Mouse (Mus musculus) liver, embryonic 14.5 days (tissue): ENCODE results near the gene Srd5a3. TPM values are rescaled to one million over a fixed set of nuclear protein-coding genes. Genes with fewer than 3 reads are reported as not detected.
"Not testable (repeated sequence)": the region's sequence is repeated elsewhere in the genome, so short reads cannot be mapped to it uniquely, and the experiment has no call there.

Experiments
- ATAC-seq: fragments of 200-750 bp; cut with Nextera tagmentation; 2 replicates; pipeline ENCODE4 v1.8.0; 2017; ENCODE audit warnings: moderate number of reproducible peaks, mild to moderate bottlenecking, moderate library complexity; ENCODE audit not compliant: insufficient read depth
- DNase-seq, 3 experiments: peaks; one replicate each; pipeline ENCODE4 v3.0.0-alpha.2; 2012 to 2013; ENCODE audit warnings: low read depth in 3 of 3, low spot score in 3 of 3
- H3K27ac ChIP-seq: fragments of 300-500 bp; sonication (generic); 2 replicates; pipeline ENCODE4 v1.5.1; 2014; ENCODE audit warnings: moderate library complexity, mild to moderate bottlenecking, control low read depth, inconsistent platforms
- H3K27me3 ChIP-seq: fragments of 300-500 bp; sonication (generic); 2 replicates; pipeline ENCODE4 v1.6.1; 2014; ENCODE audit warnings: mild to moderate bottlenecking, low read length, moderate library complexity; ENCODE audit not compliant: control insufficient read depth, insufficient read depth
- H3K36me3 ChIP-seq: fragments of 300-500 bp; sonication (generic); replicated peaks from 2 replicates; pipeline ENCODE4 v1.6.1; 2014; ENCODE audit warnings: low read depth; ENCODE audit not compliant: control insufficient read depth, insufficient read depth
- H3K4me1 ChIP-seq, 2 experiments: fragments of 200-500 bp in 1 of 2; fragments of 300-500 bp in 1 of 2; sonication (generic) in 1 of 2; replicated peaks; 2 replicates each; pipeline ENCODE4 v1.6.1; 2012 to 2014; ENCODE audit warnings: antibody characterized with exemption in 1 of 2, inconsistent platforms in 1 of 2, low read length in 1 of 2; ENCODE audit not compliant: control insufficient read depth in 2 of 2, insufficient read depth in 2 of 2
- H3K4me2 ChIP-seq: fragments of 300-500 bp; sonication (generic); 2 replicates; pipeline ENCODE4 v1.6.1; 2014; ENCODE audit warnings: low read depth, mild to moderate bottlenecking, control low read depth, moderate library complexity
- H3K4me3 ChIP-seq, 2 experiments: fragments of 200-500 bp in 1 of 2; fragments of 300-500 bp in 1 of 2; sonication (generic) in 1 of 2; 2 replicates each; pipeline ENCODE4 v1.5.1; 2012 to 2014; ENCODE audit warnings: low read depth in 2 of 2, low read length in 2 of 2, mild to moderate bottlenecking in 2 of 2, control low read depth in 1 of 2, inconsistent platforms in 1 of 2, moderate library complexity in 1 of 2; ENCODE audit not compliant: insufficient read depth in 1 of 2
- H3K9ac ChIP-seq: fragments of 300-500 bp; sonication (generic); replicated peaks from 2 replicates; pipeline ENCODE4 v1.6.1; 2014; ENCODE audit warnings: mild to moderate bottlenecking, control low read depth, moderate library complexity
- H3K9me3 ChIP-seq: fragments of 300-500 bp; sonication (generic); 2 replicates; pipeline ENCODE4 v1.6.1; 2016; ENCODE audit warnings: low read length, mixed read lengths; ENCODE audit not compliant: control insufficient read depth
- CTCF ChIP-seq: IDR thresholded peaks from 2 replicates; pipeline ENCODE4 v1.5.1; 2016; ENCODE audit warnings: antibody characterized with exemption, low read depth, control low read depth
- EP300 ChIP-seq: IDR thresholded peaks from 2 replicates; pipeline ENCODE4 v1.6.1; 2016; ENCODE audit warnings: antibody characterized with exemption, low read depth
- WGBS: fragments of 180-500 bp; shearing (Covaris S2); extraction: QIAGEN DNeasy Blood & Tissue Kit; methylation state at CpG from one replicate; pipeline ENCODE4 v1.1.7; 2014; ENCODE audit not compliant: insufficient replicate concordance; 5-methylcytosine and 5-hydroxymethylcytosine counted together
- polyA plus RNA-seq, 2 experiments: library from polyadenylated mRNA; depleted of rRNA in 1 of 2; stranded (reverse) in 1 of 2; unstranded in 1 of 2; fragments of >200 nt; fragmentation: Nextera tagmentation in 1 of 2; extraction: Ambion mirVana in 1 of 2; gene quantifications; 2 replicates each; pipeline versions ENCODE4 v1.2.1 to v1.2.3; 2012 to 2014

Srd5a3 gene
- polyA plus RNA-seq (2012; rRNA removed): 8.8 and 9.0 TPM in 2 replicates
- polyA plus RNA-seq (2014; fragmentation: Nextera tagmentation; extraction: Ambion mirVana): 12.1 and 14.3 TPM in 2 replicates

- DNase-seq: peak; percentile 85 to 88 (median 87)
- under 1% methylated on average over 59 of the region's 69 CpGs for WGBS
- TF ChIP-seq CTCF: peak; percentile 88
- TF ChIP-seq EP300: peak; percentile 31; the same call in 1 of the 2 replicates
- H3K27me3 ChIP-seq: no peaks in the 10 kb centered on the region
- H3K27ac ChIP-seq: peak within 1 kb of the TSS; percentile 79
- peak within 1 kb of the TSS; percentile 88 for H3K9ac ChIP-seq
- H3K4me2 ChIP-seq: peak within 1 kb of the TSS; percentile 78
- peak within 1 kb of the TSS; percentile 79 to 96 for H3K4me3 ChIP-seq
- ATAC-seq: peak; percentile 95
- no peaks in the 10 kb centered on the region for H3K36me3 ChIP-seq
- H3K4me1 ChIP-seq: peaks cover 20 to 28% of the 10 kb centered on the region in 2 experiments
- no peaks in the 10 kb centered on the region for H3K9me3 ChIP-seq
Measured at GRCm38 (mm10) chr5:76139808-76140729, at the start of gene Srd5a3. TSS of gene Srd5a3 (plus strand) at chr5:76140271.

GRCm38 (mm10) chr5:76103809-76104208 is 36.3 kb upstream of the Srd5a3 start:
- not testable (repeated sequence) for H3K9ac ChIP-seq, H3K27me3 ChIP-seq, H3K4me1 ChIP-seq, H3K4me2 ChIP-seq, H3K9me3 ChIP-seq, H3K27ac ChIP-seq, ATAC-seq, H3K4me3 ChIP-seq, DNase-seq, H3K36me3 ChIP-seq
- 46% methylated on average over 5 of the region's 5 CpGs for WGBS

- no peak for DNase-seq
- 61% methylated on average over 5 of the region's 5 CpGs for WGBS
- Histone ChIP-seq H3K9ac (no peak overlapping the region), H3K4me1 (no peaks in the 10 kb centered on the region), H3K27me3 (no peaks in the 10 kb centered on the region), H3K4me2 (no peak overlapping the region), H3K9me3 (no peaks in the 10 kb centered on the region), H3K27ac (no peak overlapping the region), H3K36me3 (no peaks in the 10 kb centered on the region), H3K4me3 (no peak overlapping the region)
- TF ChIP-seq EP300 (no peak), CTCF (no peak)
- ATAC-seq: no peak
Measured at GRCm38 (mm10) chr5:76107306-76107705, 32.8 kb upstream of the Srd5a3 start.

- Histone ChIP-seq H3K4me2 (no peak overlapping the region), H3K27me3 (no peaks in the 10 kb centered on the region), H3K4me1 (no peaks in the 10 kb centered on the region), H3K4me3 (no peak overlapping the region), H3K27ac (no peak overlapping the region), H3K36me3 (no peaks in the 10 kb centered on the region), H3K9me3 (no peaks in the 10 kb centered on the region), H3K9ac (no peak overlapping the region)
- TF ChIP-seq CTCF (no peak), EP300 (no peak)
- WGBS: 53% methylated on average over 3 of the region's 3 CpGs
- ATAC-seq (no peak), DNase-seq (no peak)
Measured at GRCm38 (mm10) chr5:76108496-76108895, 31.6 kb upstream of the Srd5a3 start.

- Histone ChIP-seq H3K9me3 (no peaks in the 10 kb centered on the region), H3K4me3 (no peak overlapping the region), H3K4me2 (no peak overlapping the region), H3K27me3 (no peaks in the 10 kb centered on the region), H3K27ac (no peak overlapping the region), H3K4me1 (no peaks in the 10 kb centered on the region), H3K9ac (no peak overlapping the region), H3K36me3 (no peaks in the 10 kb centered on the region)
- ATAC-seq (no peak), DNase-seq (no peak)
- TF ChIP-seq CTCF: no peak
- no peak for TF ChIP-seq EP300
- 46% methylated on average over 3 of the region's 3 CpGs for WGBS
Measured at GRCm38 (mm10) chr5:76111173-76111572, 28.9 kb upstream of the Srd5a3 start.
